Mouse (Mus musculus): ENCODE data around the gene Mnd1.

Gene Mnd1

DNA sequence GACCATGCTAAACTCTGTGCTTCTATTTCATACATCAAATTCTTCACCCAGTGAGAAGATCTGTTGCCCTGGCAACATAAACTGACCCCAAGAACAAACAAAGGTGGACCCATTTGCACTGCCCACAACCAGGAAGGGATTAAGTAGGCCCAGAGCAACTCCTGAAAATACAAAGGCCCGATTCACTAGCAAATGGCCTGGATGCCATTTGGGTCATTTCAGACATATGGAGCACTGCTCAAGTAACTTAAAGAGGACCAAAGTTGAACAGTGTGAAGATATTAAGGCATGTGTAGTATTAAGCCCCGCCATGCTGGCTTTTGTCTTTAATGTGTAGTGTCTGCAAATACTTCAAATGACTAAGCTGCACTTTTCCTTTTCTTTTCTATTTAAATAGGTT lies 68.7 kb downstream of the Mnd1 start:
- DNase-seq = no peak

DNA sequence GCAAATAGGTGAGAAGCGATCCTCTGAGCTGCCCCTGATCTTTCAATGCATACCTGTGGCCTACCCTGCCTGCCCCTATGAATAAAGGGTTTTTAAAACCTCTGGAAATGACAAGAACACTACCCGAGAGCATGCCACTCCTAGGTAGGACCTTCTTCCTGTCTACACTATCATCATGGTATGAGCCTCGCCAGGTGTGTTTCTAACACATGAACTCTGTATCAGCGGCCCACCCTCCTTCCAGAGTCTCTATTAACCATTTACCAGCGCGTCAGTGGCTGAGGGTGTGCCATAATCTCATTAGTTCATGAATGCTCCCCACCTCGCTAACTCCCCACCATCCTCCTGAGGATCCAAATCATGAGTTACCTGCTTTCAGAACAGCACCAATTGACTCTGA lies 69.2 kb downstream of the Mnd1 start:
- no peak for DNase-seq

DNA sequence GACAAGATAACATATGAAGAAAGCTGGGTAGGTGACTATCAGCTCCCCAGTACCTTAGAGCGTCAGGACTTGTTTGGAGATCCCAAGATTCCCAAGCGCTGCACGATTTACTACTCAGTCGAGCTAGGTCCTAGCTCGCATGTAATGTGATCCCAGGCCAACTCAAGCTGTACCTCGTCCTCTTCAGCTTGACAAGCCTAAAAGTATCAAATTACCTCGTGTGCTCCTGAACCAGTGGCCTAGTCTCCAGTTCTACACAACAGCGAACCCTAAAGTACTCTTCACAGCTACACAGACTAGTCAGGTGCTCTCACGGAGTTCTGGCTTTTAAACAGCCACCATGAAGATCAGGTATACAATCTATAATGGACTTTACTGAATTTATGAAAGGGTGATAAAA lies 70.2 kb downstream of the Mnd1 start:
- no peak for DNase-seq

DNA sequence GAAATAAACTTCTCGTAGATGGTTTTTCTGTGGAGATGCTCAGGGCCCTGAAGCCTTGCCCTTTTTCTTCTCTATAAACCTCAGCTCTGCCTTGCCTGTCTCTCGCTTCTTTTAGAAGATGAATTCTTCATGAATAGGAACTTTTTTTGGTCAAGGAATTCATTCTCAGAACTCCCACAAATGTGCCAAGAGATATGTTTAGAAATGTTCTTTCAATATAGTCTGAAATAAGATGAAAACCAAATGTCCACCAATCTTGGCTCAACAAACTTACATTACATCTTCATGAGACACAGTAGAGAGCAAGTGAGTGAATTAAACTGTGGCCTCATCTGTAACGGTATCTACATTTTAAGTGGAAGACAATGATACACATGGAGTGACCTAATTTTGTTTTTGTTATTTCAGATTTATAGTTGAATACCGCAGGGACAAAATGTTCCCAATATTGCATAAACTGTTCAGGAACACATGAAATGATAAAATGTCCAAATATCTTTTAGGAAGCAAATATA lies 74.3 kb downstream of the Mnd1 start:
- no peak for DNase-seq

DNA sequence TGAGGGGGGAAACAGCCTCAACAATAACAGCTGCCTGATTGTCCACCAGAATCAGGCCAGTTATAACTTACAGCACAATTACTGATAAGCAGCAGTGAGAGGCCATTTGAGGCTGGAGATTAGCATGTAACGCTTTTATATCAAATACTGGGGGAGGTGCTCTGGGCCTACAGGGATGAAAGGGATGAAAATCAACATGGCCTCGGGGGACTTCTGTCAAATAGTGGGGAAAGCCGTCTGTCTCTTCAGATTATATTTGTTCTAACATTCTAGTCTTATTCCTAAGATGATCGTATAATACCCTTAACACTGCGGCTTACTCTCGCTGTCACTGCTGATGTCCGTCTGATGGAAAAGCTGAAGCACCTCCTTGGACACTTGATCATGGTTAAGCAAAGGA lies 75.5 kb downstream of the Mnd1 start:
- DNase-seq = no peak

DNA sequence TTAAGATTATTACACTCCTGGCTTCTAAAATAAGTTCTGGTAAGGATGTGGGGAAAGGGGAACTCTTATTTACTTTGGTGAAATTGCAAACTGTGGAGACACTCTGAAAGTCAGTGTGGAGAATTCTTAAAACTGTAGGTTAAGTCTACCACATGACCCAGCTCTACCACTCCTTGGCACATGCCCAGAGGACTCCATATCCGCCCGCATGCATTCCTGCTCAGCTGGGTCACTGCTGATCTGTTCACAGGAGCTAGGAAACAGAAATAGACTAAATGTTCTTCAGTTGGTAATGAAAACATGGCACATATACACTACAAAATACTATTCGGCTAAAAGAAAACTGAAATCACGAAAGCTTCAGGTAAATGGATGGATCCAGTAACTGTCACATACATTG lies 78.1 kb downstream of the Mnd1 start:
- no peak for DNase-seq

DNA sequence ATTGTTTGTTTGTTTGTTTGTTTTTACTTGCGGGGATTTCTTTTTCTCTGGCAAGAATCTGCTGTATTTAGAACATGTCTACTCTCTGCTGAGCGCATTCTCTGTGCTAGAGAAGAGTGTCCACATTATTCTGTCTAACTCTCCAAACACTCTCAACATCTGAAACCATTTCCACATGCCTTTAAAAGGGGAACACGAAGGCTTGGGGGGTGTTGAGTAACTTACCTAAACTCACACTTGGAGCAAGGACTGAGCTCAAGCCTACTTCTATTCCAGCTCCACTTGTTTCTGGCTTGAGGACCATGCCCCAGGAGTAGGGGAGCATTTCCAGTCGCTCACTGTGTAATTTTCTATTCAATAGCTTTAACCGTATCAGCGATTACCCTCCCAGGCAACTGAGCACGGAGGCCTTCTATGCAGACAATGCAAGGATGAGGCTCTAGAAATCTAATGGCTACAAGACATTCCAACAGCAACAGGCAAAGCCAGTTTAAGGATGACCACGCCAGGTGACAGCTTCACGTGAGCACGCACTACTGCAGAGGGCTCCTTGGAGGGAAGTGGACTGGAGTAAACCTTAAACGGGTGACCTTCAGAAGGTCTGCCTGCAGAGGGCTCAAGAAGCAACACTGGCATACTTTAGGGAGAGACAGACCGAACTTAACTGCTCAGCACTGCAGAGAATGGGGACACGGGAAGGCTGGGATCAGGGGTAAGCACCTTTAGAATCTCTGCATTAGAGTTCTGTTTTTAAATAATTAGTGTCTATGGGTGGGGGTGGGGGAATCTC lies 78.8 kb downstream of the Mnd1 start:
- DNase-seq = no peak

DNA sequence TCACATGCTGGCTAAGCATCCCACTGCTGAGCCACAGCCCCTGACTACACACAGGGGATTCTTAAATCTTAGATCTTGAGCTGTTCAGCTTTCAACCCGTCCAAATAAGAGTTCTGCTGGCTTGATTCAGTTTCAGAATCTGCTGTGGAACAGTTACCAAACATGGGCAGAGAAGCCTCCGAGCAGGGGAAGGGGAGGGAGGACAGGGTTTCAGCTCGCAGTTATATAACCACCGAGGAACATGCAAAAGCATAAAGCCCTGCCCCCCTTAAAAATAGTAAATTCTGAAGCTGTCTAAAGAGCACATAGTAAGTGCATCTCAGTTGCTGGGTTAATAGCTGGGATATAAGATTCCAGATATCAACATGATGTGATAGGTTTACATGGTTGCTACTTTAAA lies 80.1 kb downstream of the Mnd1 start:
- no peak for DNase-seq

DNA sequence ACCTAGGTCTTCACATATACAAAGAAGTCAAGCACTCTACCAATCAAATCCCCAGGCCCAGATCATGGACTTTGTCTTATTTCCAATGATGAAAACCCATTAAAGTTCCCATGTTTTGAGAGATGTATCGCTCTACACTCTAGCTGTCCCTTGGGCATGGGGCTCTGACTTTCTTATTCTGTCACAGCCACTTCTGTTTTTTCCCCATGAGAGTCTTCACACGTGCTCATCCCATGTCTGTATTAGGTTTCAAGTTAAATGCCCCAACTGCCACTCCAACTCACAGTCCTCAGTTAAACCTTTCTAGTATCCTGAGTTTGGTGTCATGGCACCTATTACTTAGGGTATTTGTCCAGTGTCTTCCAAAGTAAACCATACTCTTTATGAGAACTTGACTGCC lies 80.8 kb downstream of the Mnd1 start:
- DNase-seq = no peak

DNA sequence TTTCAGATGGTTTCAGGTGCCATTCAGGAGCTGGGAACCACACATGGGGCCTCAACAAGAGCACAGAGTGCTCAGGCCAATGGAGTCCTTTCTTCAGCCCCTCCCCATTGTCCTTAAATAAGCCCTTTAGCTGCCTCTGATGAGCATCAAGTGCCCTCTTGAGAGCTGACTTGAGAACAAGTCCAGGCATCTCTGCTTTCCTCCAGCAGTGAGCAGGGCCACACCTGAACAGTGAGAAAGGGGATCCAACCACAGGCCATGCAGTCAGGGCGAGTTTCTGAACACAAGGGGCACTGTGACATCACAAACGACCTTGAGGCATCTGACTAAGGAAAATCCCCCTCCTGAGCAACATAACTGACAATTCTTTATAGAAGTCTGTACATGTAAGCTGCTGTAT lies 83.9 kb downstream of the Mnd1 start:
- DNase-seq = no peak

DNA sequence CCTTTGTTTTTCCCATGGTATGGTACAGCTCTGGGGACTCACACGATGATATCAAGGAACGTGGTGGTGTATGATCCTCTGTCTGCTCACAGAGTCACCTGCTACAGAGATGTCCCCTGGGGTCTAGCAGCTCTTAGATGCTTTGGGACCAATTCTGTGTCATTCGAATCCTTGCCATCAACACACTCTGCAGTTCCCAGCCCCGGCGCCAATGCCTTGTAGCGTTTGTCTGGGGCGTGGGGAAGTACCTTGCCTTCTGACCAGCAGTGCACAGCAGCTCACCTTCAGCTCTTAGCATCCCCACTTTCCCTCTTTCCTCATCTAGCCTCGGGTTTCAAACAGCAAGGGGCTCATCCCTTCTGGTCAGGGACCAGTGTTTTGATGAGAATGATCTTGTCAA lies 84.8 kb downstream of the Mnd1 start:
- DNase-seq = no peak

DNA sequence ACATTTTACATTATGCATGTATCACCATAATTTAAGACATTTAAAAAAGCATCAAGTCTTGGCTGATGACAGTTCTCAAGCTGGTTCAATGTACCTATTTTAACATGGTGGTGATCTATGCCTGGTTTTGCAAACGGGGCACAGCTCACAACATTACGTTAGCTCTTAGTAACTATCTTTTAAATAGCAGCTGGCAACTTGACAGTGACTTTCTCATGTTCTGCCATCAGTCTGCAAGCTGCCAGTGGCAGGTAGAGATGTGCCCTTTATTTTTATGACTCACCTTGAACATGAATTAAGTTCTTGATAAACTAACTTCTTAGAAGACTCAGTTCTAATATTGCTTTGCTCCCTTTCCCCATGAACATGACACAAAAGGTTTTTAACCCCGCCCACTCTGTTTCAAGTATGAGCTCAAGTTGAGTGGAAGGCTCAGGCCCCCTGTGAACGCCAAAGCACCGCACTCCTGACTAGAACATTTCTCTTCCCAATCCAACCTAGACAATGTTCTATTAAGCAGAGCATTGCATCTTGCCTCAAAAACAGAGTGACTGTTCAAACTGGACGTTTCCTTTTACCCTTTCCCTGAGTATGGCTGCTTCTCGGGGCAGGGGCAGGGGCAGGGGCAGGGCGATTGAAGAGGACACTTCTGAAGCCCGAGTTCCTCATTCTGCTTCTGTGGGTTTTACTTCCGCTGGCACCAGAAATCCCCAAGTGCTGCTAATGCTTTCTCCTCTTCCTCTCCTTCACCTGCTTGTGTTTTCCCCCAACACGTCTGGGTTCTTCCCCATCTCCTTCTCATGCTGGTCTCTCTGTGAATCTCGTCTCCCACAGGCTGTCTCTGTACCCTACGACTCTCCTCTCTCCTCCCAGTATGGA lies 86.5 kb downstream of the Mnd1 start:
- no peak for DNase-seq

DNA sequence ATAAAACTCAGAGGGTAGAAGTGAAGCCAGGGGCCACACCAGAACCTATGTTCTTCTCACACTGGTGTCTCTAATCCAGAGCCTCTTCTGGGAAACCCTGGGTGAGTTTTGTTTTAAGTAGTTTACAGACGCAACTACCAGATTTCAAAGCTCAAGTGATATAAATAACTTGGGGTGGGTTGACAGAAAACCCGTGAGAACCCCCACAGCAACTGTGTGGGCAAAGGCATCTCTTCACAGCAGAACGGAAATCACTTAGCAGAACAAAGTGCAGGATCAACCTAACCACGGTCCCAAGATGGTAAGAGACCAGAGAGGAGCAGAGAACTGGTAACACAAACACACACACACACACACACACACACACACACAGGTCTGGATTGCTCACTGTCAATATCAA lies 89.8 kb downstream of the Mnd1 start:
- DNase-seq = no peak

DNA sequence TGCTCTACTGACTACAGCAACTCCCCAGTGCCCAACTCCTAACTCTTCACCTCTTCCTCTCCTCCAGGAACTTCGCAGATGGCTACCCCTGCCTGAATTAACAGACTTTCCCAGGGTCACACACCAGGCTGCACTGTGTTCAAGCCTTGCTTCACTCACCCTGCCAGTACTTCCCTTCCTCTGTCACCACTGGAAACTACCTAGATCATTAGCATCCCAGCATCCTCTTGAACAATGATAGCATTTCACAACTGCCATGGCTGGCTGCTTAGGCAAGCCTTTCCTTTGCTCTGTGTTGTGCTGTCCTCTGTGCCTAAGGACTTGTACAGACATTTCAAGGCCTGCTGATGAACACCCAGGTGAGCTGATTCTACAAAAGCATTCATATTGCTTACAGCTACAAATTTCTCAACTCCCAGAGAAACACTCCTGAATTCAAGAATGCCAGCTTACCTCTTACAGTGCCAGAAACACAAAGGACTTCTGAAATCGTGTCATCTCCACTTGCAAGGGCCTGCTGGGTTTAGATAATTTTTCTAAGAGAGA lies 92.1 kb downstream of the Mnd1 start:
- DNase-seq = no peak

DNA sequence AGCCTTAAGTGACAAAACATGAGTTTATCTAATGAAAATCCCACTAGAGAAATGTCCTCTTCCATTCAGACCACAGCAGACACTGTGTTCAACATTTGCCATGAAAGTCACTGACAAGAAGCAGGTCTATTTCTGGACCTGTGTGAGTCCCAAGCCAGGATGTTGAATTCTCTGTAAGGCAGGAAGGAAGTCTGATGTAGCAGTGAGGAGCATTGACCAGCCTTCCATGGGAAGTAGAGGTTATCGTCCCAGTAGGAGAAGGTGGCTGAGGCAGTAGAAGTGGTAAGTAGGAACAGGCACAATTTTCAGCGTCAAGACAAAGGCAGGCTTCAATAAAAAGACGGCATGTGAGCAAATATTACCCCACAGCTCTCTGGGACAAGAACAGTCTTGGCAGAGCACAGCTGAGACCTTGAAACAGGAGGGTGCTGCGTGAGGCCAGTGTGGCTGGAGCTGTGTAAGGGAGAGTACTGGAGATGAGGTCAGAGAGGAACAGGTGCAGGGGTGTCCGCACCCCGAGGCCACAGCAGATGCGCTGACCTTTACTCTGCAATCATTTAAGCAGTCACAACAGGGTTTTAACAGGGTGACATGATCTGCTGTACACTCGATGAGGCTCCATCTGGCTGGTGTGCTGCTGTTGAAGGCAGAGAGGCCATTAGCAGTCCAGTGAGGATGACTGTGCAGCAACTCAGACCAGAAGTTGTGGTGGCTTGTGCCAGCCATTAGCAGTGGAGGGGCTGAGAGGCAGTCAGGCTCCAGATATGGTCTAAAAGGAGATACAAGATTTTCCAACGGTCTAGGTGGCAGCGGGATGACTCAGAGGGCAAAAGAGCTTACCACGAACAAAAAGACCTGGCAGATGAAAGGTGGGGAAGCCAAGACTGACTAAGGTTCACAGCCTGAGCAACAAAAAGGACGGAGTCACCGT lies 93.8 kb downstream of the Mnd1 start:
- no peak for DNase-seq

DNA sequence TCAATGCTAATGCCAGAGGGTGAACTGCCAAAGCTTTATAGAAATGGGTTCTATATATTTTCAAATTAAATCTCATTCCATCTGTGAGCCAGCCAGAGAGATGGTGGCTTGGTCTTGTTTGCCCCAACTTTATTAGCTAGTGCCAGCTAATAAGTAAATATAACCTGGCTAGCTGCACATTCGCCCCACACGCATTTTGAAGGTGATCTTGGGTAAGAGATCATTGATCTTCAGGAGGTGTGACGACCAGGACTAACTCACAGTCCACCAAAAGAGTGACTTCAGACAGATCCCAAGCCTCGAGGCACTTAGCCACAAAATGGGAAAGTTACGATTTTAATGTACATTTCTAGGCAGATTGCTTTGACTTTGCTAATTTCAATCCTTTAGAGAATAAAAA lies 94.6 kb downstream of the Mnd1 start:
- no peak for DNase-seq

DNA sequence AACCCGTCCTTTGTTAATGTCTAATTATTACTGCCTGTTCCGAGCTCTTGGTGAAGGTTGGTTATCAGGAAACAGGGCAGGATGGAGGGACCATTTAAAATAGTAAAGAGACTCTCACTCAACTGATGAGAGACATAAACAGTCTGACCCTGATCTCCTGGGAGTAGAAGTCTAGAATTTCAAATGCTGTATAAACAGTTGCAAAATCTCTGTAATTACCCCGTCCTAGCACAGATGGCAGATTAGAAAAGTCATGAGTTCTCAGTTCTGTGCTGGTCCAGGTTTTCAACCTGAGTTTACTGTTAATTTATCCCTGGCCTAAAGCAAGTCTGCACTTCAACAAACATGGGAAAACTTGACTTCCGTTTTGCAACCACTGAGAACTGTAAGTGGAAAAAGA lies 95.5 kb downstream of the Mnd1 start:
- no peak for DNase-seq

DNA sequence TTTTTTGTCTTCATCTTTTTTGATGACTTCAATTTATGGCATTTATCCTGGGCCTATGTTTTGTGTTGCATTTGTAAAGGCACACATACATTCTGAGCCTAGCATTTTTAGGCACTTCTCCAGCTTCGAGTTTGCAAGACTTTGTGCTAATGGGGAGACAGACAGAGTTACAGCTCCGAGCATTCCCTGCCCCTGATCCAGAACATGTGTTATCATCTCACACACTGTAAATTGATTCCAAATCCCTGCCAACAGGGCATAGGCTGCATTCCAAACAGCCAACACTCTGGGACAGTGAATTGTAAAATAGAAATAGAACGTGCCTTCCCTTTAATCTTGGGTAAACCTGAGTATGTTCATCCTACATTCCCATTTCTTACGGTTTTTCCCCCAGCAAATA lies 95.9 kb downstream of the Mnd1 start:
- DNase-seq = peak; percentile 18 to 38

DNA sequence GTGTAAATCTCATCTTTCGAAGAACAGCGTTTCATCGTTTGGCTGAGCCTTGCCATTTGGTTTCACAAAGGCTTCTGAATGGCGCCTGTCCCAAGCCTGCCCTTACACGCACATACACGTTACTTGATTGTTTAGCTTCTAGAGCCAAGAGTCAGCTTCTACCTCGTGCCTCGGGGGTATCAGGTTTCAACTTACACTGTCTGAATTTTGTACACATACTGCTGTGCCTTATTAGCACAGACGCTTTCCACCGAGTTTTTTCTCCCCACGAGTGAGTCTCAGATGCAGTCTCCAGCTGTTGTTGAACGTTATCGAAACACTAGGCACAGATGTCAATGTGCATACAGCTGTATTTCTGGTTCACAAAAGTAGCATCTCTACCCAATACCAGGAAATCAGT lies 96.3 kb downstream of the Mnd1 start:
- no peak for DNase-seq

DNA sequence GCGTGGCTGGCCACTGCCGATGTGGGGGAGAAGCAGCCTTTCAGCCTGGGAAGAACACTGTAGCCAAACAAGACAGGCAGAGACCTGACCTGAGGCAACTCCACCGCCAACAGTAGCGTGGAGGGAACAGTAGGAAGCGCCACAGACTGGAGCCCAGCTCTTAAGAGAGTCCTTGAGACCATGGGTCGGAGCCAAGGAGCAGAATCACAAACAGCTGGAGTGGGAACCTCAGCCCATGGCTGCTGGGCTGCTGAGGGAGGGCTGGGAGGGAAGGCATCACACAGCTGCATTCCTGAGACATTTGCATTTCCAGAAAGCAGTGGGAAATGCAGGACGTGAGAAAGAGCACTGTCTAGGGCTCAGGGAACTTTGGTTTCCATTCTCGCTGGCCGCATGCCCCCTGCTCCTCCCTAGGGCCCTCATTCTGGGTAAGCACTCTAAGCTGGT lies 106.8 kb downstream of the Mnd1 start:
- peak in 1 of 2 experiments; percentile 24 for DNase-seq

DNA sequence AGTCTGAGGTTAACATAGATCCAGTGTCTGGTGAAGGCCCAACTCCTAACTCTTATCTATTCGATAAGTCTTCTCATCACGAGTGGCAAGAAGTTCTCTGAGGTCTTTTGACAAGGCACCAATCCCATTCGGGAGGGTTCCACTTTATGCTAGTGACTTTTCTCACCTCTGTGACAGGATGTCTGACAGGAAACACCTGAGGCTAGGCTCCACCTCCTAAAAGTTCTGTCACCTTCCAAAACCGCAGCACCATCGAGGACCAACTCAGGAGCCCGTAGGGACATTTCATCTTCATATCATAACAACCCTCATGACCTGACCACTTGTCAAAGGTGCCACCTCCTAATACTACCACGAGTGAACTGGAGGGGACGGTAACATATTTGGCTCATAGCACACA lies 109.4 kb downstream of the Mnd1 start:
- DNase-seq = no peak

DNA sequence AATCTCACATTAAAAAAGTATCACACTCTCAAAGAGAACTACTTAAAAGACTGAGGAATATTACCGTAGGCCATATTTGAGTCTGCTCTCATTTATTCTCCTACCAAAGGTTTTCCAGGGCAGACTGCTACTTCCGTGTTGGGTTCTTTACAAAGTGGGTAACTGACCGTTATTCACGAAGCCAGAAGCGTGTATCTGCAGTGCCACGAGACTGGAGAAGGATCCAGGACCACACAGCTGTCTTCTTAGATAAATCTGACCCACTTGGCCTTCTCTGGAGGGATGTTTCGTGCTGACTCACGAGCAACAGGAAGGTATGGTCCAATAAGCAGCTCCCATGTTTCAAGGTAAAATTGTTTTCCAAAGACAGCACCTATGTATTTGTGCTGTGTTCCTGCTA lies 113.8 kb downstream of the Mnd1 start:
- no peak for DNase-seq
